Mouse (Mus musculus) embryonic fibroblast, embryonic 13.5 days (primary cell): ENCODE results near the gene Ehbp1l1.

Experiments used
- CTCF ChIP-seq: IDR thresholded peaks from 2 replicates; pipeline ENCODE4 v1.5.1; 2011; ENCODE audit warnings: mild to moderate bottlenecking, control low read depth, low read length, moderate library complexity, borderline replicate concordance; ENCODE audit not compliant: insufficient read depth
- POLR2A ChIP-seq: IDR thresholded peaks from 2 replicates; pipeline ENCODE4 v1.6.1; 2011; ENCODE audit warnings: low read depth, mild to moderate bottlenecking, control low read depth, low read length, moderate library complexity

- TF ChIP-seq POLR2A (no peak), CTCF (no peak)
Measured at GRCm38 (mm10) chr19:5746907-5747363, 20.8 kb upstream of the Ehbp1l1 start.
